Mouse (Mus musculus) liver, embryonic 16.5 days (tissue): ENCODE results near the gene Gm17545. TPM values are rescaled to one million over a fixed set of nuclear protein-coding genes. Genes with fewer than 3 reads are reported as not detected.

Source experiments
- ATAC-seq: fragments of 200-750 bp; cut with Nextera tagmentation; 2 replicates; pipeline ENCODE4 v1.8.0; 2017; ENCODE audit warnings: low read depth, mild to moderate bottlenecking, moderate number of reproducible peaks, moderate library complexity
- H3K27ac ChIP-seq: fragments of 300-500 bp; sonication (generic); 2 replicates; pipeline ENCODE4 v1.5.1; 2014; ENCODE audit warnings: mild to moderate bottlenecking, low read length
- H3K27me3 ChIP-seq: fragments of 300-500 bp; sonication (generic); 2 replicates; pipeline ENCODE4 v1.6.1; 2014; ENCODE audit warnings: low read depth, low read length, mixed read lengths; ENCODE audit not compliant: control insufficient read depth, insufficient read depth
- H3K36me3 ChIP-seq: fragments of 300-500 bp; sonication (generic); 2 replicates; pipeline ENCODE4 v1.6.1; 2014; ENCODE audit warnings: mild to moderate bottlenecking; ENCODE audit not compliant: control insufficient read depth, insufficient read depth
- H3K4me1 ChIP-seq: fragments of 300-500 bp; sonication (generic); 2 replicates; pipeline ENCODE4 v1.6.1; 2014; ENCODE audit warnings: low read depth, low read length, mixed read lengths; ENCODE audit not compliant: control insufficient read depth
- H3K4me2 ChIP-seq: fragments of 300-500 bp; sonication (generic); 2 replicates; pipeline ENCODE4 v1.6.1; 2014; ENCODE audit warnings: low read depth, low read length, mixed read lengths
- H3K4me3 ChIP-seq: fragments of 300-500 bp; sonication (generic); 2 replicates; pipeline ENCODE4 v1.5.1; 2014; ENCODE audit warnings: low read depth, mild to moderate bottlenecking, low read length
- H3K9ac ChIP-seq: fragments of 300-500 bp; sonication (generic); 2 replicates; pipeline ENCODE4 v1.6.1; 2014; ENCODE audit warnings: low read depth, low read length
- H3K9me3 ChIP-seq: fragments of 300-500 bp; sonication (generic); replicated peaks from 2 replicates; pipeline ENCODE4 v1.6.1; 2016; ENCODE audit warnings: low read length; ENCODE audit not compliant: control insufficient read depth
- WGBS: fragments of 180-500 bp; shearing (Covaris S2); extraction: QIAGEN DNeasy Blood & Tissue Kit; methylation state at CpG from one replicate; pipeline ENCODE4 v1.1.7; 2014; ENCODE audit not compliant: insufficient replicate concordance; 5-methylcytosine and 5-hydroxymethylcytosine counted together
- polyA plus RNA-seq: library from polyadenylated mRNA; unstranded; fragments of >200 nt; fragmentation: Nextera tagmentation; extraction: Ambion mirVana; gene quantifications from 2 replicates; pipeline ENCODE4 v1.2.1, GENCODE M21; 2015

The Gm17545 gene
- polyA plus RNA-seq, 1 experiment from 2014 or later, result not detected

DNA sequence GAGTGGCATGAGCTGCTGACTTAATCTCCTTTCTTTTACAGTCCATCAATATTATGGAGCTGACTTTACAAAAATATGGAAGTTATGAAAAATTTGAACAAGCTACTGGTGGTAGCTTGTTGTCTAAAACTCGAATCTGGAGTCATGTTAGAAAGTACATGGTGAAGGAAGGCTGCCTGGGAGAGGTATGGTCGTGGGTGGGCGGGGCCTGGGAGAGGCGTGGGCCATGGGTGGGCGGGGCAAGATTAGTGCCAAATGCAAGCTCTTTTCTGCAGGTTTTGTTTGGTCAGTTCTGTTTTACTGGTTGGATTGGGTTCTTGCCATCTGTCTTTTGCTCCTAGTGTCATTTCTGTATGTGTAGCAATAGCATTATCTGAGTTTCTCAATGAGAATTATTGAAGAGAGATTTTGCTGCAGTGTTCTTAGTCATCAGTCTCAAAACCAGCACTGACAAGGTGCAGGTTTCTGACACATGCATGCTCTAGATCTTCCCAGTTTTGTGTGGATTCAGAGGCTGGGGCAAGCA, 23.7 kb upstream of the Gm17545 start:
- Histone ChIP-seq H3K4me1 (peaks cover 11% of the 10 kb centered on the region), H3K36me3 (no peaks in the 10 kb centered on the region), H3K9ac (no peak overlapping the region), H3K4me3 (no peak overlapping the region), H3K9me3 (no peaks in the 10 kb centered on the region), H3K27me3 (no peaks in the 10 kb centered on the region), H3K27ac (no peak overlapping the region), H3K4me2 (peak overlapping the region; percentile 0; the same call in 1 of the 2 replicates)
- 12% methylated on average over 5 of the region's 5 CpGs for WGBS
- no peak; the same call in 1 of the 2 replicates for ATAC-seq

DNA sequence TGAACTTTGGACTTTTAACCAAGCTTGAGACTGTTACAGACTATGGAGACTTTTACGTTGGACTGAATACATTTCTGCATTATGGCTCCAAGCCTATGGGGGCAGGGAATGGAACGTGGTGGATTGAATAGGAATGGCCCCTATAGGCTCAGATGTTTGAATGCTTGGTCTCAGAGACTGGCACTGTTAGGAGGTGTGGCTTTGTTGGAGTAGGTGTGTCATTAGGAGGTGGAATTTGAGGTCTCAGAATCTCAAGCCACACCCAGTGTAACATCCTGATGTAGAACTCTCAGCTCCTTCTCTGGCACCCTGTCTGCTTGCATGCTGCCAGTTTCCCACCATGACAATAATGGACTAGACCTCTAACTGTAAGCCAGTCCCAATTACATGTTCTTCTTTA, 20.9 kb upstream of the Gm17545 start:
- no peak overlapping the region for H3K27ac ChIP-seq

DNA sequence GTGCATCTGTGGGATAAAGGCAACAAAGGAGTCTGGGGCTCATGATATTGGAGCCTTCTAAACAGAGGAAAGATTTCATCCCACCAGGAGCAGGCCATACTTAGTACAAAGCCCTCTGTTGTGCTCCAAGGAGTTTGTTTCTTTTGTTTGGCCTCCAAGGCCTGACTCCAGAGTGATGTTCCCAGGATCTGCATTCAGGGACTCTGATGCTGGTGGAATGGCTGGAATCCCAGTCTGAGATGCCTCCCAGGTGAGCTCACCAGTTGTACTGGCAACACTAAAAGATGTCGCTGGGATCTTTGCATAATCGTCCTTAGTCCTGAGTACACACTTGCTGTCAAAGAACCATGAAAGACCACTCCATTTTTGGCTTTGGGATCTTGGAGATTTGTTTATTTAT, 20.0 kb upstream of the Gm17545 start:
- no peaks in the 10 kb centered on the region for H3K27me3 ChIP-seq
- WGBS, result 84% methylated on average over 2 of the region's 2 CpGs
- no peaks in the 10 kb centered on the region for H3K9me3 ChIP-seq
- H3K9ac ChIP-seq, result no peak overlapping the region
- ATAC-seq, result no peak
- no peak overlapping the region for H3K4me3 ChIP-seq
- peaks cover 8% of the 10 kb centered on the region for H3K4me1 ChIP-seq
- H3K4me2 ChIP-seq, result no peak overlapping the region
- H3K27ac ChIP-seq, result no peak overlapping the region
- H3K36me3 ChIP-seq, result no peaks in the 10 kb centered on the region

More for the DNA sequence above, 20.9 kb upstream of the Gm17545 start:
- Histone ChIP-seq H3K4me2 (no peak overlapping the region), H3K27me3 (no peaks in the 10 kb centered on the region), H3K9ac (no peak overlapping the region), H3K4me3 (no peak overlapping the region), H3K36me3 (no peaks in the 10 kb centered on the region), H3K4me1 (peaks cover 11% of the 10 kb centered on the region), H3K9me3 (no peaks in the 10 kb centered on the region)
- no peak for ATAC-seq
- 67% methylated on average over 2 of the region's 2 CpGs for WGBS

DNA sequence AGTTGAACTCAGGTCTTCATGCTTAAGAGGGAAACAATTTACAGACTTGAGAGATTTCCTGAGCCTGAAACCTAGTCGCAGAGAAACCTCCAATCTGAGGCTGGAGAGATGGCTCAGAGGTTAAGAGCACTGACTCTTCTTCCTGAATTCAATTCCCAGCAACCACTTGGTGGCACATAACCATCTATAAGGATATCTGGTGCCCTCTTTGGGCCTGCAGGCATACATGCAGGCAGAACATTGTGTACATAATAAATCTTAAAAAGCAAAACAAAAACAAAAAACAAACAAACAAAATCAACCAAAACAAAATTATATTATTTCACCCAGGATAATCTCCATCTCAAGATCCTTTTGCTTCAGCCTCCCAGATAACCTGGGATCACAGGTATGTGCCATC, 15.3 kb upstream of the Gm17545 start:
- H3K4me1 ChIP-seq, result no peaks in the 10 kb centered on the region
- H3K9ac ChIP-seq, result no peak overlapping the region
- H3K4me2 ChIP-seq, result no peak overlapping the region
- no peaks in the 10 kb centered on the region for H3K36me3 ChIP-seq
- H3K9me3 ChIP-seq, result no peaks in the 10 kb centered on the region
- 56% methylated on average over 1 of the region's 1 CpGs for WGBS
- H3K27ac ChIP-seq, result no peak overlapping the region
- no peak for ATAC-seq
- H3K27me3 ChIP-seq, result no peaks in the 10 kb centered on the region
- H3K4me3 ChIP-seq, result no peak overlapping the region

DNA sequence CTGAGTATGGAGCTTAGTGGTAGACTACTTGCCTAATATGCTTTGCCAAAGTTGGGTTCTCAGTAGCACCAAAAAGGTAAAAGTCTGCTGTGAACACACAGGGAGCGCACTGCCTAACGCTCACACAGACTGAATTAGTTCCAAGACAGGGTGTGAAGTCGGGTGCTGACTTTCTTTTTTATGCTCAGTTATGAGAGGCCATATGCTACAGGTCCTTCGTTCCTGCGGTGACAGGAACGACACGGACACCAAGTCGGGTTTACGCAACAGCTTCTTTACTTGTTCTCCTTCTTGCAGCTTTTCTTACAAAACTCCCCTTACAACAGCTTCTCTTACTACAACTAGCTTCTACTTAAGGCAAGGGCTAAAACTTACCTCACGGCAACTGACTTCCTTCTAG, 10.9 kb upstream of the Gm17545 start:
- H3K27ac ChIP-seq, result 0 out of 2 replicates have a peak overlapping the region, but pooled peaks have one; percentile 25
- no peaks in the 10 kb centered on the region for H3K27me3 ChIP-seq
- 78% methylated on average over 10 of the region's 10 CpGs for WGBS
- no peak for ATAC-seq
- H3K9me3 ChIP-seq, result no peaks in the 10 kb centered on the region
- H3K36me3 ChIP-seq, result peaks cover 4% of the 10 kb centered on the region; the same call in 1 of the 2 replicates
- no peak overlapping the region for H3K4me3 ChIP-seq
- peaks cover 3% of the 10 kb centered on the region for H3K4me1 ChIP-seq
- H3K4me2 ChIP-seq, result no peak overlapping the region
- no peak overlapping the region for H3K9ac ChIP-seq

DNA sequence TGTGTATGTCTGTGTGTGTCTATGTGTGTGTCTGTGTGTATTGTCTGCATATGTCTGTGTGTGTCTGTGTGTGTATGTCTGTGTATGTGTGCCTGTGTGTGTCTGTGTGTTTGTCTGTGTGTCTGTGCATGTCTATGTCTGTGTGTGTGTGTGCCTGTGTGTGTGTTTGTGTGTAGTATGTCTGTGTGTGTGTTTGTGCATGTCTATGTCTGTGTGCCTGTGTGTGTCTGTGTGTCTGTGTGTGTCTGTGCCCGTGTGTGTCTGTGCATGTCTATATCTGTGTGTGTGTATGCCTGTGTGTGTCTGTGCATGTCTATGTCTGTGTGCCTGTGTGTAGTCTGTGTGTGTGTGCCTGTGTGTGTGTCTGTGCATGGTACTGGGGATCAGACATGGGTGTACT, 9.0 kb upstream of the Gm17545 start:
- no peak for ATAC-seq
- H3K9ac ChIP-seq, result no peak overlapping the region
- no peaks in the 10 kb centered on the region for H3K27me3 ChIP-seq
- H3K4me3 ChIP-seq, result no peak overlapping the region
- H3K36me3 ChIP-seq, result peaks cover 15% of the 10 kb centered on the region
- WGBS, result 74% methylated on average over 1 of the region's 1 CpGs
- no peak overlapping the region for H3K4me2 ChIP-seq
- H3K9me3 ChIP-seq, result no peaks in the 10 kb centered on the region
- peaks cover 3% of the 10 kb centered on the region for H3K4me1 ChIP-seq
- H3K27ac ChIP-seq, result no peak overlapping the region

DNA sequence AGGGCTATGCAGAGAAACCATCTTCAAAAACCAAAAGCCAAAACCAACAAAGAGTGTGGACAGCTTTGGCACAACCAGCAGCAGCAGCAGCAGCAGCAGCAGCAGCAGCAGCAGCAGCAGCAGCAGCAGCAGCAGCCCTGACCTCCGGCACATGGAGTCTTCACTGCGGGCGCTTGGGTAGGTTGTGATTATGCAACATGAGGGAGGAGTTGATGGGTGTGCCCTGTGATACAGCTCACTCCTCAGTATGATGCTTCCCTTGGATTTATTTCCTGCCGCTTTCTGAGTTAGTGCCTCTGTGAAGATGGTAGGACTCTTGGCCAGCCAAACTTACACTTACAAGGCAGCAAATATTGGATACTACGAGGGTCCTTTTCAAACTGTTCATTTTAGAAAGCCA, 6.9 kb upstream of the Gm17545 start:
- Histone ChIP-seq H3K4me2 (no peak overlapping the region), H3K27ac (no peak overlapping the region), H3K36me3 (peaks cover 20% of the 10 kb centered on the region), H3K9me3 (no peaks in the 10 kb centered on the region), H3K4me1 (peaks cover 3% of the 10 kb centered on the region), H3K4me3 (no peak overlapping the region), H3K9ac (no peak overlapping the region), H3K27me3 (no peaks in the 10 kb centered on the region)
- WGBS, result 50% methylated on average over 5 of the region's 5 CpGs
- peak; percentile 59; the same call in 1 of the 2 replicates for ATAC-seq

DNA sequence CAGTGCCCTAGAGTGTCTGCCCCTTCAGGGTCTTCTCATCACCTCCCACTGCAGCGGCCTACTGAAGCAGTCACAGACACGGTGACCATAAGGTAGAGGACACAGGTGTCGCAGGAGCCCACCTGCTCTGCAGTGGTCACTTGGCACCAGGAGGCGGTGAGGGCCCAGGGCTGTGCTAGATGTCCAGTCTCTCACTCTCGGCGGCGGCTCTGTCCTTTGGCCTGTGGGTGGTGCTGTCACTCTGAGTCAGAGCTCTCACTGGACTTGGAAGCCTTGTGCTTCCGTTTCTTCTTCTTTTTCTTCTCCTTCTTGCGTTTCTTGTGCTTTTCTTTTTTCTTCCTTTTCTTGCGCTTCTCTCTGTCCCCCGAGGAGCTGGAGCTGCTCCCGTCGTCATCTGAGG, 5.7 kb upstream of the Gm17545 start:
- Histone ChIP-seq H3K36me3 (peaks cover 22% of the 10 kb centered on the region), H3K4me2 (no peak overlapping the region), H3K9ac (no peak overlapping the region), H3K4me1 (peaks cover 10% of the 10 kb centered on the region), H3K27me3 (no peaks in the 10 kb centered on the region), H3K9me3 (no peaks in the 10 kb centered on the region), H3K4me3 (no peak overlapping the region), H3K27ac (no peak overlapping the region)
- WGBS, result 84% methylated on average over 13 of the region's 13 CpGs
- ATAC-seq, result no peak

DNA sequence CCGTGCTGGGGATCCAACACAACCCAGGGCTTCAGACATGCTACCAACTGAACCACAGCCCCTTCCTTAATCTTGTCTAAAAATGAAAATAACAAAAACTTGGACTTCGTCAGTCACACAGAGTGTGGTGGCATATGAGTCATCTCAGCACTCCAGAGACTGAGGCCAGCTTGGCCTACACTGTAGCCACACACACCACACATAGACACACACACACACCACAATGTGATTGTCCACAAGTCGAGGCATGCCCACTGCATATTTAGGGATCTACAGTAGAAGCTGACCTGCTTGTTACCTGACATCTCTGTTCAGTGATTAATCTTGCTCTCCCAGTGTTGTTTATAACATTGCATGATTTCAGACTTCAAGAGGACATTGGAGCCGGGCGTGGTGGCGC, 4.9 kb upstream of the Gm17545 start:
- no peak for ATAC-seq
- H3K27ac ChIP-seq, result no peak overlapping the region
- no peak overlapping the region for H3K4me2 ChIP-seq
- peaks cover 22% of the 10 kb centered on the region for H3K36me3 ChIP-seq
- peaks cover 14% of the 10 kb centered on the region for H3K4me1 ChIP-seq
- H3K9ac ChIP-seq, result no peak overlapping the region
- no peaks in the 10 kb centered on the region for H3K27me3 ChIP-seq
- WGBS, result 80% methylated on average over 6 of the region's 6 CpGs
- H3K9me3 ChIP-seq, result no peaks in the 10 kb centered on the region
- no peak overlapping the region for H3K4me3 ChIP-seq
